In the genomic region with DNA sequence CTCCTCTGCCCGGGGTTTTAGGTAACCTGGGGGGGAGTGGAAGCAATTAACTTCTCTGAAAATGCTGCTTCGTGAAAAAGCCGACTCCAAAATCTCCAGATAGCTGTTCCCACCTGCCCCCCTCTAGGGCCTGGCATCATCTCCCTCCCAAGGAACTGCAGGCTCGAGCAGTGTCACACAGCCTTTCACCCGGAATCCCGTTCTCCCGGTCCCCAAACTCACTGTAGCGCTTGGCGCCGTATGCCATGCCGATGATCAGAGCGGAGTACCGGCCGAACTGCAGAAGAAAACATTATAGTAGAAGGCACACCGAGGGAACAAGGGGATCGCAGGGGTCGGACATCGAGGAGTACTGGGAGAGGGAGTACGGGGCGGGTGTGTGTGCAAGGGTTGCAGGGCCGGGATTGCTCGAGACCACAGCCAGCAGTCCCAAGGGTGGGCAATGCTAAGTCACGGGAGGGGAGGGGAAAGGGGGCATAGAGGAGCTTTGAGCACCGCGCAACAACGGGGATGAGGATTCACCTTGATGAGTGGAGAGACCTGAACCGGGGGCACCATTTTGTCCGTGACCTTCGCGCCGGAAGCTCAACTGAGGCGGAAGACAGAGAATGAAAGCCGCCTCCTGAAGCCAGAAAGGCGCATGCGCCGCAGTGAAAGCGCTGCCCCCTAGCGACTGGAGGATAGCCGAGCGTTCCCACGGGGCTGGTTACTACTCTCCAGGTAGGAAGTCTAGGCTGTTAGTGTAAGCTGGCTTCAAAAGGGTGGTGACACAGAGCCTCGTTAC, we compare ENCODE assay signal across 8 mouse cellular contexts. TPM values are rescaled to one million over a fixed set of nuclear protein-coding genes. Genes with fewer than 3 reads are reported as not detected.
A peak's percentile ranks its signal among the peaks of the same experiment; 100 is the strongest.
DNase-seq lines count a peak whose midpoint lies in the region; ATAC-seq lines count a peak whose summit lies in the region.

A gene (minus strand): TSS at position 645 of the 784 bp plus-strand sequence.

- peaks cover 23% of the 10 kb centered on the region for H3K27me3 ChIP-seq in hindbrain, embryonic 13.5 days

- WGBS in hindbrain, embryonic 13.5 days = under 1% methylated on average over 42 of the region's 42 CpGs

- H3K36me3 ChIP-seq in hindbrain, embryonic 13.5 days = peaks cover 35% of the 10 kb centered on the region

- peak within 1 kb of the TSS; percentile 92 for H3K4me3 ChIP-seq in hindbrain, embryonic 13.5 days

- DNase-seq in NIH3T3 (ENCODE audit: low read depth) = peak; percentile 95
- peak; percentile 96 to 98 for DNase-seq in cerebellum, postnatal 10 days
- peak; percentile 90 to 93 for DNase-seq in frontal cortex, postnatal 14 days (ENCODE audit: low spot score in 2 of 2)
- DNase-seq in layer of hippocampus, postnatal 25 days (ENCODE audit: extremely low spot score in 1 of 2, low spot score in 1 of 2) = peak; percentile 86 to 95
- DNase-seq in lung, postnatal 25 days (ENCODE audit: low spot score) = peak; percentile 94
- peak; percentile 98 for DNase-seq in retina, embryonic 14.5 days (ENCODE audit: low spot score)
- DNase-seq in thymus, postnatal 4 days = peak; percentile 97

- H3K9ac ChIP-seq in hindbrain, embryonic 13.5 days = peak within 1 kb of the TSS; percentile 94

- ATAC-seq in hindbrain, embryonic 13.5 days (ENCODE audit: low FRiP score) = peak; percentile 88

- H3K9me3 ChIP-seq in hindbrain, embryonic 13.5 days = no peaks in the 10 kb centered on the region

- peaks cover 21% of the 10 kb centered on the region for H3K4me1 ChIP-seq in hindbrain, embryonic 13.5 days (replicated peaks)

- 0 out of 2 replicates have a peak within 1 kb of the TSS, but pooled peaks have one; percentile 35 for H3K27ac ChIP-seq in hindbrain, embryonic 13.5 days

- peak within 1 kb of the TSS; percentile 95 for H3K4me2 ChIP-seq in hindbrain, embryonic 13.5 days

RNA-seq across cellular contexts. Expression of the gene that starts here (rescaled TPM):
- polyA plus RNA-seq in hindbrain, embryonic 13.5 days (2015; fragmentation: Nextera tagmentation; extraction: Ambion mirVana) = 461 and 472 TPM in 2 replicates
- 100 to 1,000 TPM; 299 to 306 TPM for total RNA-seq in layer of hippocampus, postnatal 25 days (2021)

Comparison
In these comparisons a context has a peak if more than half of its experiments do, and no peak if none do; other contexts are left out.
1. Peak in every context shown above with its lines: DNase-seq, ATAC-seq, H3K4me3 ChIP-seq and H3K27ac ChIP-seq.